Mouse (Mus musculus): ENCODE data around the gene Foxp1. TPM values are rescaled to one million over a fixed set of nuclear protein-coding genes. Genes with fewer than 3 reads are reported as not detected.

The Foxp1 gene
- polyA plus RNA-seq, 1 experiment from 2014 or later: 103 TPM

DNA sequence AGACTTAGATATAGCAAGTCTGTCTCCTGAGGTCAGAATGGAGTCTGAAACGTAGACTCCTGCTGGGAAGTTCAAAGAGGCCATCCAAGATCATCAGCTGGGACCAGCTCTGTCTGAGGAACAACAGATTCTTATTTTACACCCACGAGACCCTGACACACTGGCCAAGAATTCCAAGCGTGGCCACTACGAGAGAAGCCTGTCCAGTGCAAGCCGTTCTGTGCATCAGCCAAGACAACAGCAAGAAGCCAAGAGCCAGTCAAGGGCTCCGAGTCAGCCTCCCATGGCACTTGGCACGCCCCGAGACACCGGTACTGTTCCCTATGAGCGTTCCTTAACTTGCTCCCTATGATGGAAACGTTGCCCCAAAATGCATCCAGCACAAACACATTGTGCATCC is 194.8 kb downstream of the Foxp1 start:
- no peak overlapping the region for H3K4me2 ChIP-seq (replicated peaks)
- no peaks in the 10 kb centered on the region for H3K36me3 ChIP-seq
- H3K9ac ChIP-seq: no peak overlapping the region
- no peaks in the 10 kb centered on the region for H3K9me3 ChIP-seq
- no peak for ATAC-seq
- WGBS: 71% methylated on average over 11 of the region's 11 CpGs
- no peak overlapping the region for H3K27ac ChIP-seq
- no peaks in the 10 kb centered on the region for H3K27me3 ChIP-seq (replicated peaks)
- H3K4me1 ChIP-seq (replicated peaks): 0 out of 2 replicates have a peak, but pooled peaks cover 5% of the 10 kb centered on the region
- H3K4me3 ChIP-seq (replicated peaks): no peak overlapping the region

- H3K27ac ChIP-seq: no peak overlapping the region
- ATAC-seq: no peak
- H3K27me3 ChIP-seq (replicated peaks): no peaks in the 10 kb centered on the region
- 0 out of 2 replicates have a peak, but pooled peaks cover 5% of the 10 kb centered on the region for H3K4me1 ChIP-seq (replicated peaks)
- no peak overlapping the region for H3K4me2 ChIP-seq (replicated peaks)
- no peak overlapping the region for H3K9ac ChIP-seq
- no peak overlapping the region for H3K4me3 ChIP-seq (replicated peaks)
- WGBS: 90% methylated on average over 2 of the region's 2 CpGs
- H3K9me3 ChIP-seq: no peaks in the 10 kb centered on the region
- H3K36me3 ChIP-seq: no peaks in the 10 kb centered on the region
Observed at GRCm38 (mm10) chr6:99325881-99326280, 196.6 kb downstream of the Foxp1 start.

DNA sequence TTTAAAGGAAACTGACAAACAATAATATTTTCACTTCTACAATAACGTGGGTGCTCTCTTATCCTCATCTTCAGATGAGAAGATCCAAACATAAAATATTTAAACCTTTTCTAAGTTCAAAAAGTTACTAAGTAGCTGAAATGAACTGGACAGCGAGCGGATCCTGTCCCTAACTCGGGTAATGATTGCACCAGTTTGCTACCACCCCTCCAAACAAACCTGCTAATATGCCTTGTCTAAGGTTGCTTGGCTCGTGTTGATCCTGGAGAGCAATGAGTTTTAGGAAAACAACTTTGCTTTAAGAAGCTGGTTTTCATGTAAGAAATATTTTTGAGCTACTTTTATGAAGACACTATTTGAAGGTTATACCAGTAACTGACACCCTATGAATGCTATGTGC is 197.1 kb downstream of the Foxp1 start:
- Histone ChIP-seq H3K9ac (no peak overlapping the region), H3K4me1 (replicated peaks) (0 out of 2 replicates have a peak, but pooled peaks cover 5% of the 10 kb centered on the region), H3K27me3 (replicated peaks) (no peaks in the 10 kb centered on the region), H3K9me3 (no peaks in the 10 kb centered on the region), H3K4me3 (replicated peaks) (no peak overlapping the region), H3K27ac (no peak overlapping the region), H3K36me3 (no peaks in the 10 kb centered on the region), H3K4me2 (replicated peaks) (no peak overlapping the region)
- ATAC-seq: no peak
- 76% methylated on average over 5 of the region's 5 CpGs for WGBS

- Histone ChIP-seq H3K36me3 (no peaks in the 10 kb centered on the region), H3K4me3 (replicated peaks) (no peak overlapping the region), H3K4me1 (replicated peaks) (peaks cover 8% of the 10 kb centered on the region; the same call in 1 of the 2 replicates), H3K9ac (no peak overlapping the region), H3K4me2 (replicated peaks) (no peak overlapping the region), H3K27me3 (replicated peaks) (no peaks in the 10 kb centered on the region), H3K9me3 (no peaks in the 10 kb centered on the region), H3K27ac (no peak overlapping the region)
- WGBS: 80% methylated on average over 8 of the region's 8 CpGs
- no peak for ATAC-seq
Observed at GRCm38 (mm10) chr6:99322132-99322904, 200.2 kb downstream of the Foxp1 start.

DNA sequence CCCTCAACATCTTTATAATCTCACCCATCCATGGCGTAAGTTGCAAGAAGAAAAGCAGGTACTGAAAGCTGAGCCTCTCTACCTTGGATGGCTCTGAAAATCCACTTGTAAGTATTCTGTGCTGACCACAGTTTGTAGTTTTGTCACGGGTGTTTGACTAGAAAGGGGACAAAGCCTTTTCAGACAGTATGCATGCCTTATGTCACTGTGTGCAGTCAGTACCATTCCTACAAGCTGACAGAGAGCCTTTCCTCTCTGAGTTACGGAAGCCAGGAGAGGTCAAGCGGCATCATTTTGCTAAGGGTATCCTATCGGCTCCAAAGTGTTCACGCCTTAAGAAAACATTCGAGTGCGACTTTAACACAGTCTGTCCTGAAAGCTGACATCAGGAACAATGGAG is 202.1 kb downstream of the Foxp1 start:
- H3K9ac ChIP-seq: no peak overlapping the region
- no peak overlapping the region for H3K4me3 ChIP-seq (replicated peaks)
- H3K9me3 ChIP-seq: no peaks in the 10 kb centered on the region
- H3K4me2 ChIP-seq (replicated peaks): no peak overlapping the region
- H3K27ac ChIP-seq: no peak overlapping the region
- peaks cover 11% of the 10 kb centered on the region; the same call in 1 of the 2 replicates for H3K4me1 ChIP-seq (replicated peaks)
- H3K36me3 ChIP-seq: no peaks in the 10 kb centered on the region
- no peaks in the 10 kb centered on the region for H3K27me3 ChIP-seq (replicated peaks)
- ATAC-seq: no peak
- 61% methylated on average over 8 of the region's 8 CpGs for WGBS

DNA sequence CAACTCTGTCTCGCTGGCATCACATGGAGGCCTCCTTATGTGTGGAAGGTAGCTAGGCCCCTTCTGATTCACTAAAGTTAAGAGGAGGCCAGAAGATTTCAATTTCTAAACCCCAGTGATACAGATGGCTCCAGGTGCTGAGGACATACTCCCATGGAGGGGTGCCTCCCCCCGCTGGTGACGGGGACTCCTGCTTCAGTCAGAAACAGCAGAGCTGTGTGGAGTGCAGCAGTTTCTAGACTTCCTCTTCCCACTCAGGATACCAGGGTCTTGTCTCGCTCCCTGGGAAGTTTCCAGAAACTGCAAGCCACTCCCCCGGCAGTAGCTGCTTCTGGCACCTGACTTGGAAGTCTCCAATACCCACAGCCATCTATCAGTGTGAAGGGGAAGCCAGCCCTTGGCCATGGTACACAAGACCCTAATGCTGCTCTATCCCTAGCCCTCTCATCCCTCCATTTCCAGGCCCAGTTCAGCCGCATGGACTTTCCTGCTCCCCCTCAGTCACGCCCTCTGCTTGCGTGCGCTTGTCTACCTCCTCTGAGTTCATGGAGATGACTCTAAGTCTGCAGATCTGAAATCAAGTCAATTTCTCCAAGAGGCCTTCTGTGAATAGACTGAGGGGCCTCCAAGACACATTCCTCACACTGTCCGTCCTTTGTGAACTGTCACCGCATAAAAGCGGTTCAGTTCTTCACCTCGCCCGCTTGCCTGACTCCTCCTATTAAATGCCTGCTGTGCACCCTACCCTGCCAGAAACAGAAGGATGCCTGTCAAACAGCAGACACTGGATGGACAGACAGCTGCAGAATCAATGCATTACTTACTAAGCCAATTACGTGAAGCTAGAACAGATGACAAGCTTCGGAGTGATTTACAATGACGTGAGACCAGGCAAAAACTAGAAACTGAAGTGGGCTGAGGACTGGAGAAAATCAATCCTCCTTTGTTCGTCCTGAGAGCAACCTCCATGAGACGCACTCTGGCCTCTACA is 202.8 kb downstream of the Foxp1 start:
- Histone ChIP-seq H3K9me3 (no peaks in the 10 kb centered on the region), H3K9ac (no peak overlapping the region), H3K4me2 (replicated peaks) (no peak overlapping the region), H3K4me3 (replicated peaks) (no peak overlapping the region), H3K27ac (no peak overlapping the region), H3K27me3 (replicated peaks) (no peaks in the 10 kb centered on the region), H3K36me3 (no peaks in the 10 kb centered on the region), H3K4me1 (replicated peaks) (peaks cover 11% of the 10 kb centered on the region; the same call in 1 of the 2 replicates)
- ATAC-seq: no peak; the same call in 1 of the 2 replicates
- 78% methylated on average over 19 of the region's 19 CpGs for WGBS

DNA sequence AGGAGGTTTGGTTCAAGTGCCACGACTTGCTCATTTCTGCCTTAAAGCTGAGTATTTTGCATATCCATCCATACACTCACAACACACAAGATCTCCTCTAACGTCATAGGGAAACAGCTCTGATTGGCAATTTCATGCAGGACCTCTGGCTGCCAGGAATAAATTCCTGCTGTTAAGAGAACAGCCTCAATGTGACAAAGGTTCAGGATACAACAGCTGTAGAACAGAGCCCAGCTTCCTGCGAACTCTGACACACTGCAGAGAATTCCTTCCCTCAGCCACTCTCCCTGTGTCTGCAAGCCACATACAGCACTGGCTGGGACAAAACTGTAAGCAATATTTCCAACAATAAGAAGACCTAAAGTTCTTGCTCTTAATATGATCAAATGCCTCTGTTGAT is 207.8 kb downstream of the Foxp1 start:
- H3K9me3 ChIP-seq: no peaks in the 10 kb centered on the region
- no peak overlapping the region for H3K9ac ChIP-seq
- no peak overlapping the region for H3K27ac ChIP-seq
- WGBS: 53% methylated on average over 3 of the region's 3 CpGs
- no peaks in the 10 kb centered on the region for H3K36me3 ChIP-seq
- no peak overlapping the region for H3K4me2 ChIP-seq (replicated peaks)
- H3K4me1 ChIP-seq (replicated peaks): peaks cover 7% of the 10 kb centered on the region; the same call in 1 of the 2 replicates
- no peaks in the 10 kb centered on the region for H3K27me3 ChIP-seq (replicated peaks)
- no peak for ATAC-seq
- H3K4me3 ChIP-seq (replicated peaks): no peak overlapping the region

GRCm38 (mm10) chr6:99310529-99310928 is 212.0 kb downstream of the Foxp1 start:
- H3K4me1 ChIP-seq (replicated peaks): no peaks in the 10 kb centered on the region
- H3K27me3 ChIP-seq (replicated peaks): no peaks in the 10 kb centered on the region
- no peak overlapping the region for H3K4me3 ChIP-seq (replicated peaks)
- no peak overlapping the region for H3K4me2 ChIP-seq (replicated peaks)
- no peak for ATAC-seq
- H3K36me3 ChIP-seq: no peaks in the 10 kb centered on the region
- no peak overlapping the region for H3K27ac ChIP-seq
- no peaks in the 10 kb centered on the region for H3K9me3 ChIP-seq
- 69% methylated on average over 12 of the region's 12 CpGs for WGBS
- H3K9ac ChIP-seq: no peak overlapping the region

DNA sequence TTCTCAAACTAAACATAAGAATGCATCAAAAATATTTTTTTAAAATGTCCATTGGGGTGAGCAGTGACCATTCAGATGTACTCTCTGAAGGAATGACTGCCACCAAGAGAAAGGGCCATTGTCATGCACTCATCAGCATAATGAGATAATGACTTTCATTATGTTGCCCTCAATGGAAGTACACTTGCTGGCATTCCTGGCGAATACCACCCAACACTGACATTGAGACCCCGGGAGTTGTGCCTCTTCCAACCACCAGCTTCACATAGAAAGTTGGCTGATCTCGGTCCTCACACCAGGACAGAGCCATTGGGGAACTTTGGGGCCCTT is 212.4 kb downstream of the Foxp1 start:
- H3K27ac ChIP-seq: no peak overlapping the region
- no peak overlapping the region for H3K4me2 ChIP-seq (replicated peaks)
- H3K4me3 ChIP-seq (replicated peaks): no peak overlapping the region
- no peak overlapping the region for H3K9ac ChIP-seq
- H3K4me1 ChIP-seq (replicated peaks): no peaks in the 10 kb centered on the region
- ATAC-seq: no peak
- H3K36me3 ChIP-seq: no peaks in the 10 kb centered on the region
- 73% methylated on average over 3 of the region's 3 CpGs for WGBS
- H3K27me3 ChIP-seq (replicated peaks): no peaks in the 10 kb centered on the region
- H3K9me3 ChIP-seq: no peaks in the 10 kb centered on the region

DNA sequence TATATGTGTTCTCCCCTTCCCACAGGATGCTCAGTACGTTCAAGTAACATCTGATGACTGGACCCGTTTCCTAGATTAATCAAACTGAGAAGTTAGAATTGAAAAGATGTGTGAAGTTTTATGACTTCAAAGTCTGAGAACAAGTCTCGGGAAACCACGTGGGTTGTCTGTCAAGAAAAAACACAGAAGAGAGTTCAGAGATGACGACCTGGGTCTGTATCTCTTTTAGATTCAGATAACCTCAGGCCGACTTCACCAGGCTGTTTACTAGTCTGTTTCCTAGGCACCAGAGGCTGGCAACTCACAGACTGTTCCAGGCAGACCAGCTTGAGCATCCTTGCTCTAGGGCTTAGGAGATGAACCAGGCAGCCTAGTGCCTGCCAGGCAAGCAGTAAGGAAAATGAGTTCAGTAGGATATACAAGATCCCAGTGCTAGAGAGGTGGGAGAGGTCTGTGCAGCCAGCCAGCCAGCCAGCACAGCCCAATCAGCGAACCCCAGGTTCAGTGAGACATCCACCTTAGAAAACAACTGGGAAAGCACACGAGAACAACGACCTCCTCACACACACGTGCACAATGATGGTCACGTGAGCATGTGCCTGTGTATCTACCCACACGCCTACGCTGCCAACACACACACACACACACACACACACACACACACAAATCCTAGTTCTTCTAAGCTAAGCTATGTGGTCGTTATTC is 212.9 kb downstream of the Foxp1 start:
- Histone ChIP-seq H3K9me3 (no peaks in the 10 kb centered on the region), H3K4me2 (replicated peaks) (no peak overlapping the region), H3K27me3 (replicated peaks) (no peaks in the 10 kb centered on the region), H3K4me3 (replicated peaks) (no peak overlapping the region), H3K27ac (no peak overlapping the region), H3K36me3 (no peaks in the 10 kb centered on the region), H3K9ac (no peak overlapping the region), H3K4me1 (replicated peaks) (no peaks in the 10 kb centered on the region)
- ATAC-seq: no peak
- 70% methylated on average over 14 of the region's 14 CpGs for WGBS

DNA sequence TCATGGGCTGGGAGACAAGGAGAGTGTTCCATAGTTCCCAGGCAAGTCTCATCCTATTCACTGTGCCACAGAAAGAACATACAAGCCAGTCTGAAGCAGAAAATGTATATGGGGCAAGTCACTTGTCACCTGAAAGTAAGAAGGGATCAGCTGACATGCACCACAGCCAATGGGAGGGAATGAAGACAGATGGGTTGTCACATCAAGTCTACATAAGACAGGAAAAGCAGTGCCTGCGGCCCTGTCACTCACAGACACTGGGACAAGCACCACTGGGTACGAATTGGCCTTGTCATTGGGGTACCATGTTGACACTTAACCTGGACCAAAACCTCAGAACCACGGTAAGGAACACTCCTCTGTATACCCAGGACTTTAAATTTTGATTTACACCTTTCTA is 216.8 kb downstream of the Foxp1 start:
- no peak for ATAC-seq
- Histone ChIP-seq H3K27me3 (replicated peaks) (no peaks in the 10 kb centered on the region), H3K9ac (no peak overlapping the region), H3K9me3 (no peaks in the 10 kb centered on the region), H3K27ac (no peak overlapping the region), H3K4me1 (replicated peaks) (no peaks in the 10 kb centered on the region), H3K4me2 (replicated peaks) (no peak overlapping the region), H3K36me3 (no peaks in the 10 kb centered on the region), H3K4me3 (replicated peaks) (no peak overlapping the region)
- 93% methylated on average over 3 of the region's 3 CpGs for WGBS

GRCm38 (mm10) chr6:99305236-99305635 is 217.3 kb downstream of the Foxp1 start:
- H3K27me3 ChIP-seq (replicated peaks): no peaks in the 10 kb centered on the region
- WGBS: 91% methylated on average over 3 of the region's 3 CpGs
- no peak overlapping the region for H3K4me3 ChIP-seq (replicated peaks)
- no peaks in the 10 kb centered on the region for H3K9me3 ChIP-seq
- no peaks in the 10 kb centered on the region for H3K4me1 ChIP-seq (replicated peaks)
- H3K36me3 ChIP-seq: no peaks in the 10 kb centered on the region
- no peak overlapping the region for H3K27ac ChIP-seq
- H3K4me2 ChIP-seq (replicated peaks): no peak overlapping the region
- no peak overlapping the region for H3K9ac ChIP-seq
- ATAC-seq: no peak

Data from intestine, embryonic 15.5 days (tissue).